Mouse (Mus musculus): ENCODE data around the gene Ccdc189.

The Ccdc189 gene

GRCm38 (mm10) chr7:127592575-127592974, 4.2 kb upstream of the Ccdc189 start:
- no peak for DNase-seq (ENCODE audit: low spot score in 2 of 2)

- no peak for DNase-seq (ENCODE audit: low spot score in 2 of 2)
These were observed 2.7 kb upstream of the Ccdc189 start for GRCm38 (mm10) chr7:127591108-127591507.

- DNase-seq (ENCODE audit: low spot score in 2 of 2): no peak
These were observed 1.2 kb upstream of the Ccdc189 start for GRCm38 (mm10) chr7:127589637-127590036.

GRCm38 (mm10) chr7:127588901-127589300, 506 bp upstream of the Ccdc189 start:
- no peak for DNase-seq (ENCODE audit: low spot score in 2 of 2)

GRCm38 (mm10) chr7:127587196-127587595, 1.2 kb downstream of the Ccdc189 start:
- DNase-seq (ENCODE audit: low spot score in 2 of 2): no peak

- DNase-seq (ENCODE audit: low spot score in 2 of 2): no peak
These were observed 2.2 kb downstream of the Ccdc189 start for GRCm38 (mm10) chr7:127586149-127586548.

GRCm38 (mm10) chr7:127585031-127585430, 3.4 kb downstream of the Ccdc189 start:
- DNase-seq (ENCODE audit: low spot score in 2 of 2): no peak

GRCm38 (mm10) chr7:127583260-127583659, 5.1 kb downstream of the Ccdc189 start:
- no peak for DNase-seq (ENCODE audit: low spot score in 2 of 2)

- DNase-seq (ENCODE audit: low spot score in 2 of 2): no peak
These were observed 14.3 kb downstream of the Ccdc189 start for GRCm38 (mm10) chr7:127574115-127574514.

- DNase-seq (ENCODE audit: low spot score in 2 of 2): no peak
These were observed 14.8 kb downstream of the Ccdc189 start for GRCm38 (mm10) chr7:127573503-127574008.

- DNase-seq (ENCODE audit: low spot score in 2 of 2): peak; percentile 88 to 95
These were observed 15.4 kb downstream of the Ccdc189 start, which contains the start of gene Phkg2 for GRCm38 (mm10) chr7:127572895-127573471. Gene Phkg2, plus strand, starts transcription at chr7:127573340.

- no peak for DNase-seq (ENCODE audit: low spot score in 2 of 2)
These were observed 23.8 kb downstream of the Ccdc189 start for GRCm38 (mm10) chr7:127564381-127565150.

- no peak for DNase-seq (ENCODE audit: low spot score in 2 of 2)
These were observed 27.0 kb downstream of the Ccdc189 start, which contains the start of gene Tmem265 for GRCm38 (mm10) chr7:127561340-127561858. Gene Tmem265, plus strand, starts transcription at chr7:127561390.

- no peak for DNase-seq (ENCODE audit: low spot score in 2 of 2)
These were observed 27.8 kb downstream of the Ccdc189 start for GRCm38 (mm10) chr7:127560580-127560979.

- no peak for DNase-seq (ENCODE audit: low spot score in 2 of 2)
These were observed 36.8 kb downstream of the Ccdc189 start for GRCm38 (mm10) chr7:127551558-127551957.

- no peak for DNase-seq (ENCODE audit: low spot score in 2 of 2)
These were observed 39.1 kb downstream of the Ccdc189 start for GRCm38 (mm10) chr7:127549116-127549835.

- no peak for DNase-seq (ENCODE audit: low spot score in 2 of 2)
These were observed 46.7 kb downstream of the Ccdc189 start for GRCm38 (mm10) chr7:127541671-127542070.
